Mouse (Mus musculus) cortical plate, adult 2 months (tissue): ENCODE measurements at regions not wholly inside any gene's neighbourhood (a gene's known extent, or its start where the extent isn't known, plus 50 kb on each side); places are given as distances from the start of the nearest gene placed in this dataset.

ENCODE experiments used
- H3K27ac ChIP-seq: fragments of 200-500 bp; 2 replicates; pipeline ENCODE4 v1.5.1; 2012; ENCODE audit warnings: low read length, control low read depth, inconsistent platforms; ENCODE audit not compliant: insufficient read depth
- H3K4me1 ChIP-seq: fragments of 200-500 bp; 2 replicates; pipeline ENCODE4 v1.6.1; 2011; ENCODE audit warnings: low read length; ENCODE audit not compliant: control insufficient read depth, insufficient read depth
- H3K4me3 ChIP-seq: fragments of 200-500 bp; 2 replicates; pipeline ENCODE4 v1.5.1; 2011; ENCODE audit warnings: mild to moderate bottlenecking, low read length, control low read depth; ENCODE audit not compliant: insufficient read depth
- CTCF ChIP-seq: fragments of 200-500 bp; IDR thresholded peaks from 2 replicates; pipeline ENCODE4 v1.5.1; 2011; ENCODE audit warnings: mild to moderate bottlenecking, control low read depth, low read length; ENCODE audit not compliant: insufficient read depth; ENCODE audit errors: extremely low read depth
- POLR2A ChIP-seq: fragments of 200-500 bp; IDR thresholded peaks from 2 replicates; pipeline ENCODE4 v1.6.1; 2011; ENCODE audit warnings: mild to moderate bottlenecking, low read length, control low read depth; ENCODE audit not compliant: insufficient read depth; ENCODE audit errors: extremely low read depth

DNA sequence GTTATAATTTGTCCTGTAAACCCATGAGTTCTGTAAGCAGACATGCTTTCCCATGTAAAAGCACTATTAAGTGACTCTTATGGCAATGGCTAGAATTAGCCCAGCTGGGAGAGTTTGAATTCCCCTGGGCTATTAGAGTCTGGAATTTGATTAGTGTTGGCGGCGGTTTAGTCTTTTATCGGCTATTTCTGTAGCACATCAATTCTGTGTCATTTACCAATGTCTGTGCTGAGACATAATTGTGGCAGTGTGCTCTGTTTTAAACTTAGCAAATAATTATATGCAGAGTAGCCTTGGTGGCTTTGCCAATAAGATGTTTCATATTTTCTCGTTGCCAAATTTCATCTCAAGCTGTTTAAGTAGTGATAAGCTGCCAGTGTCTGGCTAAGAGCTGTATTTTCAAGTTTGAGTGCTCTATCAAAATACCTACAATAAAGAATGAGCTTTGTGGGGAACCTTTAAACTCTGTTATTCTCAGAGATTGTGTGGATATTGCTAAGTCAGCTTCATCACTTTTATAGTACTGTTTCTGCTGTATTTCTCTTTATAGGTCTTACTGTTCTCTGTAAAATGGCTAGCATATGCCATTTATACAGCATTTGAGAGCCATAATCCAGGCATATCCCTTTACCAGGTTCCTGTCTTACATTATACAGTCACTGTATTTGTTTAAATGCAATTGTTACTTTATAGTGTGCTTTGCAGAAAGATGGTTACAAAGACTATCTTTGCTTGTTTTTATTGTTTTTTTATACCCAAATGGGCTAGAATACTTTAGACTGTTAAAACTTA, 466.7 kb downstream of the Plod2 start:
- Histone ChIP-seq H3K4me3 (no peak overlapping the region), H3K4me1 (no peaks in the 10 kb centered on the region), H3K27ac (no peak overlapping the region)
- TF ChIP-seq CTCF, result no peak
- no peak for TF ChIP-seq POLR2A

DNA sequence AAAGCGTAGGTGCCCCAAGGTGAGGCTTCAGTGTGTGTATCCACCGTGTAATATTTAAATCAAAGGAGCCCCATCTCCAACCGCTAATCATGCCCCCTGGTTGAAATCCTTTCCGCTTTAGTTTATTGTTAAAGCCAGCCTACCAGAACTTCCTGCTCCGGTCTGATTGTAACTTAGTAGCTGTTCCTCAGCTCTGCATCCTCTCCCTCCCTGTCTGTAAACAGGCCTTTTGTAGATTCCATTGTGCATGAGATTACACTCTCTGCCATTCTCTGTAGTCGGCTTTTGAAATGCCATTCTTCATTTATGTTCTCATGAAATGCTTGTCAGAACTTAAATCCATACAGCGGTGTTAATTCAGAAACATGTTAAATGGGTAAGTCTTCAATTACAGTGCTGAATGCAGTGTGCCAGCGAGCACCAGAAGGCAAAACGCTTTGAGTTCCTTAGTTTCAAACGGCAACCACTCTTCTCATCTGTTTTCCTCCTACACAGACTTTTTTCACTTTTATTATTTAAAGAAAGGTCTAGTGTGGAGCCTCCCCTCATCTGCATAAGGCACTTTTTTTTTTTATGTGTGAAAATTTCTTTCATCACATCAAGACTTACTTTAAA, 502.4 kb downstream of the Plod2 start:
- H3K4me1 ChIP-seq, result no peaks in the 10 kb centered on the region; the same call in 1 of the 2 replicates
- no peak overlapping the region for H3K4me3 ChIP-seq
- TF ChIP-seq POLR2A (no peak), CTCF (no peak)
- no peak overlapping the region for H3K27ac ChIP-seq

DNA sequence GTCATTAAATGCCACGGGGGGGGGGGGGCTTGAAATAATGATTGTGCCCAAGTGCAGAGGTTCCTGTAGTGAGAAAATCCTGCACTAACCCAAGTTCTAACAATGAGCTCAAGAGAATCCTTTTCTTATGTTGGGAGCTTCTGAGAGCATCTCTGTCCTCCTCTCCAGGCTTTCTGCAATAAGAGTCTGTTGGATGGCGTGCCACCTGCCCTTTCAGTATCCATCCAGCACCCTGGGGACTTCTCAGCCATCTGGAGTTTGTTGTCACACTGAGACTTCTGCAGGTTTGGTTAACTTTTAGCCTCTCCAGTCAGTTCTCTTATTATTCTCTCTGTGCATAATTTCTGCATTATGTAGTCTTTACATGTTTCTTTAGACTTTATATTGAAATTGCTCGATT, 530.1 kb downstream of the Plod2 start:
- TF ChIP-seq CTCF (no peak), POLR2A (no peak)
- Histone ChIP-seq H3K4me3 (no peak overlapping the region), H3K4me1 (no peaks in the 10 kb centered on the region), H3K27ac (no peak overlapping the region)

DNA sequence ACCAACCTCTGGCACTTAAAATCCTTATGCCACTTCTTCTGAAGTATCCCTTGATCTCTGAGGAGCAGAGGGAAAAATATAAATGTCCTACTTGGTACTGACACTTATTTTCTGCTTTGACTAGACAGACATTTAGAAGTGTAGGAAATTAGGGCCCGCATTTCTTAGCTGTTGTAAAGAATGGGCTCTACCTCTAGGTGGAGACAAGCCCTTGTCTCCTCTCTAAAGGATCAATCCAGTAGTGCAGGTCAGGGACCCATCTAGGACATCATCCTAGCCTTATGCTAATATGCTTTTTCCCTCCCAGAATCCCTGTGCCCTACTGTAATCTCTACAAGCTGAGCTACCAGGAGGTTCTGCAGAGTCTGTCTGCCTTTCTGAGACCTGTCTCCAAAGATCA, 541.1 kb downstream of the Plod2 start:
- Histone ChIP-seq H3K27ac (no peak overlapping the region), H3K4me3 (no peak overlapping the region), H3K4me1 (no peaks in the 10 kb centered on the region)
- TF ChIP-seq CTCF (peak; percentile 27; the same call in 1 of the 2 replicates), POLR2A (no peak)

DNA sequence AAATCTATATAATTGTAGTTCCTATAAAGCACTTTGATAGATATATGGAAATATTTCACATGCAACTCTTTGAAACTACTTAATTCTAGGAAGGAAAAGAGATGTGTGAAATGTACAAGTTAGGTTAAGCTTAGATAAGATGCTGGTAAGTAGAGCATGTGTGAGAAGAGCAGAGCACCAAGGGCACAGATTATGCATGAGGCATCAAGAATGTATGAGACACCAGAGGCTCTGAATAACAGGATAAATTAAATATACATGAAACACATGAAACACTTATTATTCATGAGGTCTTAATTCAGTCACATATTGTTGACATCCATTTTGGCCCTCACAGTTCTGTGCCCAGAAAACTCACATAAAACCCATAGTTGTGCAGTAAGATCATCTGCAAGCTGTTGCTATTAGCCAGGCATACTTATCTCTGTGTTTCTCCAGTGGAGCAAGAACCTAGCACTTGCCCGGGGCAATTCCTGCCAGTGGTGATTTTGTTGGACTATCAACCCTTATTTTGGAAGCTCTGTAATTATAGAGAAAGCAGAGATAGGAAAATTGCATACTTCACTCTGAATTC, 556.1 kb downstream of the Plod2 start:
- TF ChIP-seq POLR2A (no peak), CTCF (no peak)
- no peak overlapping the region for H3K4me3 ChIP-seq
- H3K27ac ChIP-seq, result no peak overlapping the region
- no peaks in the 10 kb centered on the region for H3K4me1 ChIP-seq

DNA sequence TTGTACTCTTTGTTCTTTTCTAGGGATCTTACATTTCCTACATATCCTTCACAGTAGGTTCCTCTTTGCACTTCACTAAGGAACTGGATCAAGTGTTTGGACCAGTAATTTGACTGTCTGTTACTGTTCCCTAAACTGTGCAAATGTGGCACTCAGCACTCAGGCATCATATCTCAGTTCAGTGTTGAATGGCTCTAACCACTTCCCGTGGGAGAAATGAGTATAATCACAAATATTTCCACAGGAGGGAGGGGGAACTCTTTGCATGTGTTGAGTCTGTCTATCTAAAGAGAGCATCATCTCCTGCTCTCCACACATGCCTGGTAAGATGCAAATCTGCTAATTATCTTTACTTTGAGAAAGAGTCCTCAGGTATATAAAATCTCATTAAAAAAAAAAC, 588.5 kb downstream of the Plod2 start:
- Histone ChIP-seq H3K4me3 (no peak overlapping the region), H3K27ac (no peak overlapping the region), H3K4me1 (no peaks in the 10 kb centered on the region)
- TF ChIP-seq POLR2A (no peak), CTCF (no peak)

DNA sequence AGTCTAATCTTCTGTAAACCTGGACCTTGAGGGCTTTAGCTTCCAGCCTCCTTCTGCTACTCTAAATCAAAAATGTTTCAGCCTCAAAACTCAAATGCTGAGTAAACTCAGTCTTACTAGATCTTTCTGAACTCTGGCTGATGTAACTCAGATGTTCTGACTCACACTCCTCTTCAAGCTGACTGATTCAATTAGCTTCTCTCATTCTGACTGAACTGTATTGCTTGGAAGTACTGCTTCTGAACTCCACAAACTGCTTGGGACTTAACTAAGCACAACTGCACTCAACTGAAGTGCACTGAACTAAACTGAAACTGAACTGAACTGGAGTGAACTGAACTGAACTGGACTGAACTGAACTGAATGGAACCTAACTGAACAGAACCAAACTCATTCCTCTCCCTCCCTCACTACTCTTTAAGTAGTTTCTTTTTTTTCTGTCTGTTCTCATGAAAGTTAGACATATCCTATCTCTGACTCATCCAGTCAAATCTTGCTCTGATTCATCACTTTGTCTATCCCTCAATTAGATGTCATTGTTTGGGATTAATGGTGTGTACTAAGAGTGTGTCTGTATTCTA, 589.7 kb downstream of the Plod2 start:
- no peak for TF ChIP-seq POLR2A
- TF ChIP-seq CTCF, result no peak
- Histone ChIP-seq H3K27ac (no peak overlapping the region), H3K4me3 (no peak overlapping the region), H3K4me1 (no peaks in the 10 kb centered on the region)

DNA sequence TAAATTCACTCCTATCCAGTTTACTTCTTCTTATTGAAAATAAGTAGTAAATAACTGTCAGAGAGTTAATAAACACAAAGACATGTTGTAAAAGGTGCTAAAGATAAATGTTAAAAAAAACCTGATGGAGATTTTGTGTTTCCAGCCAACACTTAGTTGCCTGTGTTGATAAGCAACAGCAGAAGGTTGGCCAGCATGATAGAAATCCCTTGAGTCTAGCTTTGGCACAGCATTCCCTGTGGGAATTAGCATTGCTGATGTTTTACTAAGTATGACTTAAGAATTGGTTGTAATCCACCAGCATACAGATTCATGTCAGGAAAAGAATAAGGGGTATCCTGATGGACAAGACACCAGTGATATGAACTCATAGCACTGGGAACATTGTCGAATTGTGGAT, 594.3 kb downstream of the Plod2 start:
- Histone ChIP-seq H3K4me3 (no peak overlapping the region), H3K4me1 (no peaks in the 10 kb centered on the region), H3K27ac (no peak overlapping the region)
- TF ChIP-seq POLR2A, result no peak
- no peak for TF ChIP-seq CTCF

DNA sequence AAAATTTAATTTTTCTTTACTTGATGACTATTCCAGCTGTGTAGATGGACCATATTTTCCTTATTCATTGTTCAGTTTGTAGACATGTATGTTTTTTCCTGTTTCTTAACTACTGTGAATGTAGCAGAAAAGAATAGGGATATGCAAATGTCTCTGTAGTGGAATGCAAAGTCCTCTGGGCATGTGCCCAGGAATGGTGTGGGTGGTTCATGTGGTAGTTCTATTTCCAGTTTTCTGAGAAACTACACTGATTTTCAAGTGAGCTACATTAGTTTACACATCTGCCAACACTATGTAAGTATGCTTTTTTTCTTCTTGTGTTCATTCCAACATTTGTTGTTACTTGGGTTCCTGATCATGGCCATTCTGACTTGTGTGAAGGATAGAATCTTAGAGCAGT, 628.0 kb downstream of the Plod2 start:
- TF ChIP-seq POLR2A, result no peak

More for the DNA sequence above, 628.0 kb downstream of the Plod2 start:
- Histone ChIP-seq H3K4me1 (no peaks in the 10 kb centered on the region), H3K4me3 (no peak overlapping the region), H3K27ac (no peak overlapping the region)
